Comparison of ENCODE assay signal across 7 mouse cellular contexts in genomic region chr10:80264341-80265148, GRCm38 (mm10). TPM values are rescaled to one million over a fixed set of nuclear protein-coding genes. Genes with fewer than 3 reads are reported as not detected.
DNase-seq lines count a peak whose midpoint lies in the region; ATAC-seq lines count a peak whose summit lies in the region.

No protein-coding gene starts in this region.

- H3K4me3 ChIP-seq in intestine, embryonic 16.5 days (ENCODE audit: low read length) = peak overlapping the region; percentile 80
- H3K4me3 ChIP-seq in midbrain, embryonic 11.5 days (ENCODE audit: low read depth, low read length) = peak overlapping the region; percentile 97

- under 1% methylated on average over 81 of the region's 81 CpGs for WGBS in intestine, embryonic 16.5 days
- 3% methylated on average over 73 of the region's 81 CpGs for WGBS in midbrain, embryonic 11.5 days

- H3K27ac ChIP-seq in intestine, embryonic 16.5 days (ENCODE audit: low read length) = peak overlapping the region; percentile 85
- peak overlapping the region; percentile 51 for H3K27ac ChIP-seq in midbrain, embryonic 11.5 days (ENCODE audit: low read depth, low read length)

- peak overlapping the region; percentile 82 for H3K4me2 ChIP-seq in intestine, embryonic 16.5 days (ENCODE audit: low read depth, low read length)
- H3K4me2 ChIP-seq in midbrain, embryonic 11.5 days = peak overlapping the region; percentile 73

- H3K4me1 ChIP-seq in intestine, embryonic 16.5 days (ENCODE audit: control insufficient read depth, insufficient read depth, low read length) = peaks cover 41% of the 10 kb centered on the region
- peaks cover 51% of the 10 kb centered on the region for H3K4me1 ChIP-seq in midbrain, embryonic 11.5 days (ENCODE audit: control insufficient read depth, insufficient read depth, low read length)

- no peaks in the 10 kb centered on the region for H3K9me3 ChIP-seq in intestine, embryonic 16.5 days (ENCODE audit: control insufficient read depth, low read length)
- no peaks in the 10 kb centered on the region for H3K9me3 ChIP-seq in midbrain, embryonic 11.5 days (ENCODE audit: control insufficient read depth, low read length)

- no peaks in the 10 kb centered on the region for H3K27me3 ChIP-seq in intestine, embryonic 16.5 days (replicated peaks; ENCODE audit: control insufficient read depth, insufficient read depth, low read length)
- H3K27me3 ChIP-seq in midbrain, embryonic 11.5 days (ENCODE audit: control insufficient read depth, insufficient read depth, low read length) = no peaks in the 10 kb centered on the region

- DNase-seq in adrenal gland, adult 8-10 months = peak; percentile 99
- DNase-seq in embryo, embryonic 9.5 days (ENCODE audit: extremely low spot score) = peak; percentile 94
- peak; percentile 99 for DNase-seq in gastrocnemius, postnatal 4 days (ENCODE audit: low spot score in 2 of 2)
- peak; percentile 99 for DNase-seq in left cerebral cortex, postnatal 36 days (ENCODE audit: low spot score in 2 of 2)
- DNase-seq in midbrain, embryonic 11.5 days (ENCODE audit: low spot score, missing footprints) = peak; percentile 100
- peak; percentile 100 for DNase-seq in skeletal muscle tissue, adult 2 months (ENCODE audit: low read depth, low spot score)

- H3K9ac ChIP-seq in intestine, embryonic 16.5 days (ENCODE audit: low read depth, low read length) = peak overlapping the region; percentile 97
- peak overlapping the region; percentile 99 for H3K9ac ChIP-seq in midbrain, embryonic 11.5 days (ENCODE audit: low read length)

- intact Hi-C loops in left cerebral cortex, postnatal 36 days (cut with DNase I) = no loop called here

- no peaks in the 10 kb centered on the region; the same call in 1 of the 2 replicates for H3K36me3 ChIP-seq in intestine, embryonic 16.5 days (ENCODE audit: control insufficient read depth, insufficient read depth, low read length)
- H3K36me3 ChIP-seq in midbrain, embryonic 11.5 days (ENCODE audit: control insufficient read depth, insufficient read depth, low read length) = peaks cover 2% of the 10 kb centered on the region

- ATAC-seq in intestine, embryonic 16.5 days = peak; percentile 58
- peak; percentile 65 for ATAC-seq in midbrain, embryonic 11.5 days (ENCODE audit: low FRiP score)

RNA-seq across cellular contexts. Expression of gene Dazap1, which starts 3.3 kb away (rescaled TPM):
- total RNA-seq in adrenal gland, adult 8-10 months (2022) = 100 to 1,000 TPM in 2 of 4 experiments, 10 to 100 TPM in 2; 72.3 to 125 (median 90.3) TPM
- total RNA-seq in gastrocnemius, postnatal 4 days (2021) = 100 to 1,000 TPM in 1 of 2 experiments, 10 to 100 TPM in 1; 98.9 to 112 TPM
- polyA plus RNA-seq in intestine, embryonic 16.5 days (2015; fragmentation: Nextera tagmentation; extraction: Ambion mirVana) = 36.8 and 37.6 TPM in 2 replicates
- 10 to 100 TPM; 71.7 to 99.0 TPM for total RNA-seq in left cerebral cortex, postnatal 36 days (2021)
- 37.8 and 42.6 TPM in 2 replicates for polyA plus RNA-seq in midbrain, embryonic 11.5 days (2014; fragmentation: Nextera tagmentation; extraction: Ambion mirVana)

RNA-seq across cellular contexts. Expression of gene Gamt, which starts 3.7 kb away (rescaled TPM):
- total RNA-seq in adrenal gland, adult 8-10 months (2022) = 100 to 1,000 TPM; 238 to 291 (median 243) TPM
- total RNA-seq in gastrocnemius, postnatal 4 days (2021) = 100 to 1,000 TPM; 446 to 545 TPM
- polyA plus RNA-seq in intestine, embryonic 16.5 days (2015; fragmentation: Nextera tagmentation; extraction: Ambion mirVana) = 91.0 and 106 TPM in 2 replicates
- total RNA-seq in left cerebral cortex, postnatal 36 days (2021) = 10 to 100 TPM; 22.5 to 43.9 TPM
- 24.6 and 28.9 TPM in 2 replicates for polyA plus RNA-seq in midbrain, embryonic 11.5 days (2014; fragmentation: Nextera tagmentation; extraction: Ambion mirVana)

RNA-seq across cellular contexts. Expression of gene Ndufs7, which starts 15.6 kb away (rescaled TPM):
- total RNA-seq in adrenal gland, adult 8-10 months (2022) = 100 to 1,000 TPM; 192 to 257 (median 232) TPM
- 100 to 1,000 TPM; 327 to 331 TPM for total RNA-seq in gastrocnemius, postnatal 4 days (2021)
- polyA plus RNA-seq in intestine, embryonic 16.5 days (2015; fragmentation: Nextera tagmentation; extraction: Ambion mirVana) = 604 and 616 TPM in 2 replicates
- 100 to 1,000 TPM; 185 to 213 TPM for total RNA-seq in left cerebral cortex, postnatal 36 days (2021)
- 209 and 229 TPM in 2 replicates for polyA plus RNA-seq in midbrain, embryonic 11.5 days (2014; fragmentation: Nextera tagmentation; extraction: Ambion mirVana)

RNA-seq across cellular contexts. Expression of gene Rps15, which starts 27.7 kb away (rescaled TPM):
- total RNA-seq in adrenal gland, adult 8-10 months (2022) = 1,000 to 10,000 TPM; 1,106 to 1,181 (median 1,155) TPM
- total RNA-seq in gastrocnemius, postnatal 4 days (2021) = 1,000 to 10,000 TPM; 1,165 to 1,300 TPM
- 894 and 922 TPM in 2 replicates for polyA plus RNA-seq in intestine, embryonic 16.5 days (2015; fragmentation: Nextera tagmentation; extraction: Ambion mirVana)
- 100 to 1,000 TPM; 799 to 946 TPM for total RNA-seq in left cerebral cortex, postnatal 36 days (2021)
- polyA plus RNA-seq in midbrain, embryonic 11.5 days (2014; fragmentation: Nextera tagmentation; extraction: Ambion mirVana) = 752 and 845 TPM in 2 replicates

RNA-seq across cellular contexts. Expression of gene Apc2, which starts 31.2 kb away (rescaled TPM):
- 1 to 10 TPM; 1.5 to 6.8 (median 4.3) TPM for total RNA-seq in adrenal gland, adult 8-10 months (2022)
- 1 to 10 TPM in 1 of 2 experiments, under 1 TPM in 1; 0.73 to 2.1 TPM for total RNA-seq in gastrocnemius, postnatal 4 days (2021)
- 2.4 and 3.1 TPM in 2 replicates for polyA plus RNA-seq in intestine, embryonic 16.5 days (2015; fragmentation: Nextera tagmentation; extraction: Ambion mirVana)
- 100 to 1,000 TPM; 105 to 116 TPM for total RNA-seq in left cerebral cortex, postnatal 36 days (2021)
- 63.4 and 66.5 TPM in 2 replicates for polyA plus RNA-seq in midbrain, embryonic 11.5 days (2014; fragmentation: Nextera tagmentation; extraction: Ambion mirVana)

Comparison
In these comparisons a context has a peak if more than half of its experiments do, and no peak if none do; other contexts are left out.
1. Peak in every context shown above with its lines: DNase-seq, ATAC-seq, H3K4me3 ChIP-seq and H3K27ac ChIP-seq.
2. RNA of gene Gamt, which starts 3.7 kb away (total RNA-seq): 446 to 545 TPM in gastrocnemius, postnatal 4 days and 238 to 291 TPM in adrenal gland, adult 8-10 months; 22.5 to 43.9 TPM in left cerebral cortex, postnatal 36 days; every median in the first group is over 4 times any median in the second.